In genomic region chr7:65315182-65315581, GRCm38 (mm10) we compare ENCODE assay signal across 13 mouse cellular contexts.
"Had no signal": no experiment of that assay in that cellular context is flagged by ENCODE, and none has a peak within 500 bp of the region (broad histone marks: within the 10 kb centered on the region; RNA-seq: fewer than 3 reads in every experiment).

No protein-coding gene starts in this region.

- H3K27ac ChIP-seq: intestine, embryonic 15.5 days; kidney, embryonic 15.5 days; liver, embryonic 13.5 days; stomach, postnatal 0 days had no signal

- H3K4me3 ChIP-seq: intestine, embryonic 15.5 days; kidney, embryonic 15.5 days; liver, embryonic 13.5 days had no signal

- DNase-seq: kidney, adult 11 months; kidney, adult 8-10 months; kidney, postnatal 10 days; kidney, postnatal 36 days; liver, embryonic 13.5 days; lung, adult 2 months; lung, postnatal 14 days; lung, postnatal 4 days; midbrain, embryonic 14.5 days; thymus, postnatal 25 days had no signal

- ATAC-seq: intestine, embryonic 15.5 days had no signal
